Mouse (Mus musculus): ENCODE results near the gene Fancc.

The Fancc gene

GRCm38 (mm10) chr13:63240835-63241234, 256.2 kb downstream of the Fancc start:
- DNase-seq, result peak; percentile 43 to 48

DNA sequence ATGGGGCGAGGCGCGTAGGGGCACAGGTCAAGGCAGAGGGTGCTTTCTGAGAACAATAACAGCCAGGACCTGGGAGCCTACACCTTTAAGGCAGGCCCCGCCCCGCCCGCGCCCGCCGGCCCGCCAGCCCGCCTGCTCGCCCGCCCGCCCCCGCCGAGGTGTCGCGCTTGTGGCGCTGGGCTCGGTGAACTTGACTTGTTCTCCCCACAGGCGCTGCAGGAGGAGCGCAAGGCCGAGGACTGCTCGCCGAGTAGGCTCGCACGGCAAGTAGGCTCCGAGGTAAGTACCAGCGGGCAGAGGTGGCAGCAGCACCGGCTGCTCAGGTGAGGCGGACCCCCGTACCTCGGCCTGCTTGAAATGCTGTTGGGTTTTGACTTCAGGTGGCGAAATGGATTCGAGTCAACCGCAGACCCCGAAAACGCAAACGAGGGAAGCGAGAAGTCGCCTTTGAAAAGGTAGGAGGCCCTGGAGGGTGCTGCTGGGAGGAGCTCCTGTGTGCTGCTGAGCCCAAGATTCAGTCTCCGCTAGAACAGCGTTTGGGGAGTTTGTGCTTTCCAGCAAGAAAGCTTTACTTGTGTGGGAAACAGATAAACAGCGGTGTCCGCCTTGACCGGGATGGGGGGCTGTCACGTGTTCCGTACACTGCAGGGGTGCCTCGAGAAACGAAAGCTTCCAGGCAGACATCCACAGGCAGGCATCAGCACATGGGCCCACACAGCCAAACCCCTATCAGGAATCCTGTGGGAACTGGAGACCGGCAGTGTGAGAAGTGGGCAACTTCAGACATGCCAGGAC, 257.0 kb downstream of the Fancc start:
- peak; percentile 91 to 92 for DNase-seq

- no peak for DNase-seq
Observed at GRCm38 (mm10) chr13:63239301-63239804, 257.7 kb downstream of the Fancc start.

DNA sequence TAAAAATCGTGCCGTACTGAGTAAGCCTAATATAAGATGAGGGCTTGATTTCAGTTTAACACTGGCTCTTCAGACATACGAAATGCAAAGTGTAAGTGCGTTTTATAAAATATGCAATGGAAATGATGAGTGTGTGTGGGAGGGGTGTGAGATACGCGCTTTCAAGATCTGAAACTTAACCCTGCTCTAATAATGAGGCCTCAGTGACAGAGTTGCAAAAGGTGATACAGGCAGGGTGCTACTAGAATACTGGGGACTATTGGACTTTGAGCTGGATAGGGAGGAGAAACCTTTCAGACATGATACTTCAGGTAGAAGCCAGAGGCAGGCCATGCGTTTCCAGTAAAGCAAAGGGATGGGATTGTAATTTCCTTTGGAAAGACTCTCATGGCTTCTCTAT, 259.0 kb downstream of the Fancc start:
- DNase-seq, result no peak

DNA sequence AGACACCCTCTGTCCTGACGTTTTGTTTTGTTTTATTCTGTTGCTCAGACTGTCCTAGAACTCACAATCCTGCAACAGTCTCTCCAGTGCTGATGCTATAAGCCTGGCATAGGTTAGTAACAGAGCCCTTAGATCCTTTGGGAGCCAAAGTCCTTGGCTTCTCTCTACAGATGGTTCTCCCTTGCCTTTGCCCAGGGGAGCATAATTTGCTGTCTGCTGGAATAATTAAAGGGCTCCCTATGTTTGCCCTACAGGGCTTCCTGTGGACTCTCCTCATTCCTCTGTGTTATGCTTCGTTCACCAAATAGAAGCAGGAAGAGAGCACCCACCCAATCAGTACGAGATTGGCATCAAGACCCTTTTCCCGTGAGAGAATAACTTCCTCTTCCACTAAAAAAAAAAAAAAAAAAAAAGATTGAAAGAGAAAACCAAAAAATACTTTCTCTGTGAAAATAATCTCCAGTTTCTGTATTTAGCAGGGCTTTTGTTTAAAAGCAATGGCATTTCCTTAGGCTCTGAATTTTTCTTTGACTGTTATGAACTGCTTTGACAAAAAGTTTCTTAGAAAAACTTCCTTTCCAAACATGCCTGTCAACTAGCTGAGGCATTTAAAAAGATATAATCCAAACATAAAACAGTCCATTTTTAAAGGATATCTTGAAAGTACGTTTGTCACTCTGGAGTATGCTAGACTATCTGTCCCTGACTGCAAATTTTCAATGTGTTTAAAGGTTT, 260.8 kb downstream of the Fancc start:
- no peak for DNase-seq

DNA sequence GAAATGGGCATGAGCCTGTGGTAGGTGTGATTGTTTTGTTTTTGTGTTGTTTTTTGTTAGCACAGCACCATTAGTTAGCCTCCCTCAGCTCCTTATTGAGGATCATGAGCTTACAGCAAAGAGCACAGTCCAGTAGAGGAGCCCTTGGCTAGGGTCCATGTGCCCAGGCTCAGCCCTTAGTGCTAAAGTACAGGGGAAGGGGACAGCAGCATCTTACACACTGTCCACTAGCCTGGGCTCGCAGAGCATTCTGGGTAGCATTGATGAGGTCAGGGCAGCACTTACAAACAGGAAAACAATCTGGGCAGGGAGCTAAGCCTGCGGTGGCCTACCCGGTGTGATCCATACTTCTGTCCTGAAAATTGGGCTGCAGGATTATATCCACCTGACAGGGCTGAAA, 261.5 kb downstream of the Fancc start:
- no peak for DNase-seq

All from cerebellum, adult 18-20 months (tissue).